Mouse (Mus musculus): ENCODE results near the gene Mab21l1.
A peak's percentile ranks its signal among the peaks of the same experiment; 100 is the strongest.

Mab21l1 gene

GRCm38 (mm10) chr3:55814993-55815625 is 32.8 kb downstream of the Mab21l1 start:
- DNase-seq (ENCODE audit: low spot score in 2 of 2): no peak

DNA sequence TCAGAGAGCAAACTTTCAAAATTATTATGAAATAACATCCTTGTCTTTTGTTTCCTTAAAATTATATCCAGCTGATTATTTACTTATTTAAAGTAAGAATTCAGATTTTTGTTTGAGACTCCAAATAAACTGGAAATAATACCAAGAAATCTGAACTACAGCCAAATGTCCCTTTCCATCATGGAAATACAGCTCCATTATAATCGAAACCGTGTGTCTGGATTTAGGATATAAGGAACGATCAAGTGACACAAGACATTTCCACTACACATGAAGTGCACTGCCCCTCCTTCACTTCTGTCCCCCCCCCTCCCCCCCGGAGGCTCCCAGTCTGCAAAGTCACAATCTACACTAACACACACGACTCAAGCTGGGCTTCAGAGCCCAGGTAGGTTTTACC is 33.8 kb downstream of the Mab21l1 start:
- no peak for DNase-seq (ENCODE audit: low spot score in 2 of 2)

DNA sequence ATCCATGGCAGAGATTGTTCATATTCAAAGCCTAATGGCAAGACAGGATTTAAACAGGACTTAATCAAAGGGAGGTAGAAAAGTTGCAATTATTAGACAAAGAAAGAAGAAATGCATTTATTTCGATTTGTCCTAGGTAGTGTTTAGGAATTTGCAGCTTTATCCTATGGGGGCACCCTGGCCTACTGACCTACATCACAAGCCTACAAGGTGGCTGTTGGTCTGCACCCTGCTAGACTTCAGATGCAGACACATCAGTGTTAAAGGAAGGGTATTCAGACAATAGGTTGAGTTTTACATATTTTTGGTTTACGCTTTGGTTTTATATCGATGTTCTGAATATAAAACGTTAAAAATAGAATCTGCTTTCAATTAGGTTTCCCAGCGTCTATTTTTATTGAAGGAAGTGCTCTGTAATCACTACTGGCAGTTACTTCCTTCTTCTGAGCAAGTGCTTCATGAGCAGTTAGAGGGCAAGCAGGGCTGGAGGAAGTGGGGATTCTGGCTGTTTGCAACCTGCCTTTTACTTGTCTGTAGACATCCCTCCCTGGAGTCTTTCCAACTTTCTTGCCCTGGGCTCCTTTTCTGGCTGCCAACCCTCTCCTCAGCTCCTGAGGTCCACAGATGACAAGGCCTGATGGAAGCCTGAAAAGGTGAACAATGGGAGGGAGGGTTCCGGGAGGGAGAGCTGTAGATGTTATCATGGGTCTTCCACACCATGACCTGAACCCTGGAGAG is 34.5 kb downstream of the Mab21l1 start:
- peak in 1 of 2 experiments; percentile 1 for DNase-seq (ENCODE audit: low spot score in 2 of 2)

GRCm38 (mm10) chr3:55818082-55818481 is 35.8 kb downstream of the Mab21l1 start:
- no peak for DNase-seq (ENCODE audit: low spot score in 2 of 2)

- DNase-seq (ENCODE audit: low spot score in 2 of 2): no peak
These were observed 37.3 kb downstream of the Mab21l1 start for GRCm38 (mm10) chr3:55819598-55819997.

- no peak for DNase-seq (ENCODE audit: low spot score in 2 of 2)
These were observed 42.6 kb downstream of the Mab21l1 start for GRCm38 (mm10) chr3:55824864-55825263.

DNA sequence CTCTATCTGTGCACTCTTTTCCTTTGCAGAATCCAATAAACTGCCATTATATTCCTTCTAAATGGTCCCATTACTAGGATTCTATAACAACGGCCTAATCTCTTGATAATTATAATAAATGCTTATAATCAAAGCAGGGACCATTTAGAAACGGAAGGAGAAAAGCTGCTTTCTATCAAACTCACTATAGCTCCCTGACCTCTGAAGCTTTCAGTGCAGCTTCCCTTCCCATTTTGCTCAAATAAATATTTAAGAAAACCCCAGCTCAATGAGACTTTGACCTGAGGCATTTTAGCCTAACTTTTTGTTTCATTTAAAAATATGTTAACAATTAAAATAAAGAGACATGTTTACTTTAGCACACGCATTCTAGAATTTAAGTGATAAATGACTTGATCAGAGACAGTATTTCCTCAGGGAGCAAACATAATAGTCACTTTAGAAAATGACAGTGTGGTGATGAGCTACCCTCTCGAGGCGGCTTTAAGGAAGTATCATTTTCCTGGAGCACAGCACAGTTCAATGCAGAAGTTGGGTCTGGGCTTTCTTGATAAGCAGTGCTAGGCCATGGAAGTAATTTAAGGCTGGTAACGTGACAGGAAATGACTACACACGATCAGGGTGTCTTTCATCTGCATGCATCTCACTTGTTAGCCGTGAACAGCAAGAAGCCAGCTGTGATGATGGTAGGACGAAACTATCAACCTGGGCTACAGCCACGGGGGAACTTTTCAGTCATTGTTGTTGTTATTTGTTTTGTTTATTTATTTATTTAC is 46.4 kb downstream of the Mab21l1 start:
- DNase-seq (ENCODE audit: low spot score in 2 of 2): no peak

- DNase-seq (ENCODE audit: low spot score in 2 of 2): no peak
These were observed 47.9 kb downstream of the Mab21l1 start for GRCm38 (mm10) chr3:55830226-55830625.

Data from natural killer cell, adult 2 months (primary cell).